Mouse (Mus musculus) brain, embryonic 14.5 days (tissue): Measurements from ENCODE around the gene Casc3.

Source experiments
- CTCF ChIP-seq: fragments of 200-500 bp; IDR thresholded peaks from 2 replicates; pipeline ENCODE4 v1.5.1; 2012; ENCODE audit warnings: inconsistent platforms, mild to moderate bottlenecking, moderate library complexity, borderline replicate concordance; ENCODE audit not compliant: insufficient read depth, insufficient read length; ENCODE audit errors: extremely low read depth
- POLR2A ChIP-seq: fragments of 200-500 bp; IDR thresholded peaks from 2 replicates; pipeline ENCODE4 v1.6.1; 2012; ENCODE audit warnings: mild to moderate bottlenecking, inconsistent platforms, borderline replicate concordance; ENCODE audit not compliant: poor library complexity, insufficient read depth, insufficient read length, severe bottlenecking; ENCODE audit errors: extremely low read depth

DNA sequence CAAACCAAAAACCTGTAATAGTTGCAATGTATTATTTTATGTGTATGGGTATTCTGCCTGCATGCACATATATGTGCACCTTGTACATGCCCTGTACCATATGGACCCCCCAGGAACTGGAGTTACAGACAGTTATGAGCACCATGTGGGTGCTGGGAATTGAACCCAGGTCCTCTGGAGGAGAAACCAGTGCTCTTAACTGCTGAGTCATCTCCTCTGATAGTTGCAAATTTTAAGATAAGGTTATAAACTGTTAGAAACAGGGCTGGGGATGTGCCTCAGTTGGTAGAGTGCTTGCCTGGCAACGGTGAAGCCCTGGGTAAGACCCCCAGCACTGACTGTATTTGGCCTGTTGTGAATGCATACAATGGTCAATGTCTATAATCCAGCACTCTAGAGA is 13.3 kb upstream of the Casc3 start:
- TF ChIP-seq POLR2A (no peak), CTCF (no peak)
